Mouse (Mus musculus) MN1 (cell line): ENCODE measurements around the gene Ehd2.
A peak's percentile ranks its signal among the peaks of the same experiment; 100 is the strongest.

Source experiments
- DNase-seq: peaks from one replicate; pipeline ENCODE4 v3.0.0-alpha.2; 2016; ENCODE audit warnings: low spot score

Gene Ehd2

GRCm38 (mm10) chr7:15974712-15975111 lies 7.3 kb upstream of the Ehd2 start:
- DNase-seq = peak; percentile 61

- DNase-seq = no peak
Measured at GRCm38 (mm10) chr7:15972247-15972646, 4.9 kb upstream of the Ehd2 start.

GRCm38 (mm10) chr7:15969674-15970073 lies 2.3 kb upstream of the Ehd2 start:
- DNase-seq = no peak

- no peak for DNase-seq
Measured at GRCm38 (mm10) chr7:15968322-15968721, 955 bp upstream of the Ehd2 start.

GRCm38 (mm10) chr7:15966489-15966888 lies 878 bp downstream of the Ehd2 start:
- DNase-seq = no peak

- no peak for DNase-seq
Measured at GRCm38 (mm10) chr7:15963798-15964652, 3.3 kb downstream of the Ehd2 start.

- peak; percentile 95 for DNase-seq
Measured at GRCm38 (mm10) chr7:15962311-15963288, 4.8 kb downstream of the Ehd2 start.

GRCm38 (mm10) chr7:15961798-15962197 lies 5.6 kb downstream of the Ehd2 start:
- no peak for DNase-seq

GRCm38 (mm10) chr7:15961239-15961638 lies 6.1 kb downstream of the Ehd2 start:
- DNase-seq = peak; percentile 30

GRCm38 (mm10) chr7:15960691-15961090 lies 6.7 kb downstream of the Ehd2 start:
- no peak for DNase-seq

GRCm38 (mm10) chr7:15956143-15956542 lies 11.2 kb downstream of the Ehd2 start:
- DNase-seq = no peak

GRCm38 (mm10) chr7:15955509-15955908 lies 11.9 kb downstream of the Ehd2 start:
- DNase-seq = no peak

GRCm38 (mm10) chr7:15954978-15955443 lies 12.4 kb downstream of the Ehd2 start:
- no peak for DNase-seq

- DNase-seq = no peak
Measured at GRCm38 (mm10) chr7:15954436-15954835, 12.9 kb downstream of the Ehd2 start.

GRCm38 (mm10) chr7:15953307-15954074 lies 13.9 kb downstream of the Ehd2 start:
- DNase-seq = no peak

GRCm38 (mm10) chr7:15952416-15952815 lies 15.0 kb downstream of the Ehd2 start:
- DNase-seq = no peak

- no peak for DNase-seq
Measured at GRCm38 (mm10) chr7:15950008-15950407, 17.4 kb downstream of the Ehd2 start.

GRCm38 (mm10) chr7:15949216-15949790 lies 18.1 kb downstream of the Ehd2 start:
- no peak for DNase-seq

GRCm38 (mm10) chr7:15948381-15948941 lies 18.9 kb downstream of the Ehd2 start:
- DNase-seq = peak; percentile 95

- DNase-seq = no peak
Measured at GRCm38 (mm10) chr7:15947653-15948260, 19.6 kb downstream of the Ehd2 start.
